Mouse (Mus musculus): Measurements from ENCODE around the gene Nudt3.
"Not testable (repeated sequence)": the region's sequence is repeated elsewhere in the genome, so short reads cannot be mapped to it uniquely, and the experiment has no call there.

Gene Nudt3

GRCm38 (mm10) chr17:27635575-27635903, 12.2 kb upstream of the Nudt3 start:
- DNase-seq (ENCODE audit: low spot score in 2 of 2) = not testable (repeated sequence)

GRCm38 (mm10) chr17:27634871-27635574, 11.7 kb upstream of the Nudt3 start, which contains the start of gene RPS10-NUDT3:
TSS of gene RPS10-NUDT3 (minus strand) at chr17:27635222.
- DNase-seq (ENCODE audit: low spot score in 2 of 2) = peak; percentile 81 to 86

DNA sequence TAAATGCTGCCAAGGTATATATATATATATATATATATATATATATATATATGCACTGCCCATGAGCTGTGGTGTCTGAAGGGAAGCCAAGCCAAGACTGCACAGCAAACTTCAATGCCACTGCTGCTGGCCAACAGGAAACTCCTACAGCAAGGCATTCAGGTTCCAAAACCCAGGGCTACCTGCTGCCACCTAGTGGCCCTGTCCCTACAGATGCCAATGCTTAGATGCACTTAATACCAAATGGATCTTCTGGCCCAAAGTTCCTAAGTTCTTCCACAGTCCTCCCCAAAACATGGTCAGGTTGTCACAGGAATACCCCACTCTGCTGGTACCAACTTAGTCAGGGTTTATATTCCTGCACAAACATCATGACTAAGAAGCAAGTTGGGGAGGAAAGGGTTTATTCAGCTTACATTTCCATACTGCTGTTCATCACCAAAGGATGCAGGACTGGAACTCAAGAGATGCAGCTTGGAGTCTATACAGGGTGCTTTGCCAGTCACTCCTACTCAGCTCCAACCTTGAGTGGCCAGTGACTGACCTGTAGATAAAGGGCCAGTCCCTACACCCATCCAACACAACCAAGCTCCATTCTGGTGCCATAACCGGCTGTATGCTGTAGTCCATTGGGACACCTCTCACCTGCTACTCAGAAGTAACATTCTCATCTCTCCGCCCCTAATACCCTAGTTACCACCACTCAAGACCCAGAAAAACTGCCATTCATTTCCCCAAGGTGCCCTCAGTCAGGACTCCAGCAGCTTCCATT, 6.1 kb upstream of the Nudt3 start:
- DNase-seq (ENCODE audit: low spot score in 2 of 2) = peak; percentile 61 to 82

DNA sequence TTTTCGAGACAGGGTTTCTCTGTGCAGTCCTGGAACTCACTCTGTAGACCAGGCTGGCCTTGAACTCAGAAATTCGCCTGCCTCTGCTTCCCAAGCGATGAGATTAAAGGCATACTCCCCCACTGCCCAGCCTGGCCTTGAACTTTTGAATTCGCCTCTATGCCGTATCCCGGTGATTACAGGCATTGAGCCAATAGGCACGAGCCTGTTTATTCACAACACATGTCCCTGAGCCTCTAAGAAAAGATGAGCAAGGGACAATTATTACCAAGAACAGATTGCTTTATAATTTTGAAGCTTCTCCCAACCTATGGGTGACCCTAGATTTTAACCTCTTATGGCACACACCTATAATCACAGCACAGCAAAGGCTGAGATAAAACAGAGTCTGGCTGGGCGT, 5.1 kb upstream of the Nudt3 start:
- no peak for DNase-seq (ENCODE audit: low spot score in 2 of 2)

GRCm38 (mm10) chr17:27627451-27627850, 4.2 kb upstream of the Nudt3 start:
- no peak for DNase-seq (ENCODE audit: low spot score in 2 of 2)

- DNase-seq (ENCODE audit: low spot score in 2 of 2) = no peak
These were observed 3.4 kb upstream of the Nudt3 start for GRCm38 (mm10) chr17:27626681-27627080.

DNA sequence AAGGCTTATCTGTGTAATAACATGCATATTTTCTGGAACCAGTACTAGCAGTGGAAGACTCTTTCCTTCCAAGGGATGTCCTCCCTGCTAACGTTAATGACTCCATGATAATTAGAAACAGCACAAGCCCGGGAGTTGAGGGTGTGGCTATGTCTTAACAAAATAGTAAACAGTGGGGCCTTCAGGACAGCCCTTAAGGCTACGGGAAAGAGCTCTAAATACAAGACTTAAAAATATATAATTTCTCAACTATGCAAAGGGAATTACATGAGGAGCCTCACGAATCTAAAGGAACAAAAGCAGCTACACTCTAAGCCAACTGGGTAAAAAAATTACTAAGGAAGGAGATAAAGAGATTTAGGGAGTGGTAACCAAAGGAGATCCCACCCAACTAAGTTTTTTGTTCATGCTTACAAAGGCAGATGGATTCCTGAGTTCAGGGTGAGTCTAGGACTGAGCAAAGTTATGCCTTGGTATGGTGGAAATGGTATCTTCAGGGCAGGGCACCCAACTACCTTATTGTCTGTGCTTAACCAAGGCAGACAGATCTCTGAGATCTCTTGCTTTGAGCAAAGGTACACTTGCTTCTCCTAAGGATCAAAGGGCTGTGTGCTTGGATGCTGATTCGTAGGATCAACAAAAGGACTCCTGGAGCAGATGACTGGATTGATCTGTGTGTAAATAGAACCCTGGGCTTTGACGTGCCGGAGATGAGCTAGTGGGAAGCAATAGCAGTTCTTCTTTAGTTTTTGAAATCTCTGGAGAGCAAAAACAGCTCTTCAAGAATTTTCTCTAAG, 2.4 kb upstream of the Nudt3 start:
- DNase-seq (ENCODE audit: low spot score in 2 of 2) = no peak

DNA sequence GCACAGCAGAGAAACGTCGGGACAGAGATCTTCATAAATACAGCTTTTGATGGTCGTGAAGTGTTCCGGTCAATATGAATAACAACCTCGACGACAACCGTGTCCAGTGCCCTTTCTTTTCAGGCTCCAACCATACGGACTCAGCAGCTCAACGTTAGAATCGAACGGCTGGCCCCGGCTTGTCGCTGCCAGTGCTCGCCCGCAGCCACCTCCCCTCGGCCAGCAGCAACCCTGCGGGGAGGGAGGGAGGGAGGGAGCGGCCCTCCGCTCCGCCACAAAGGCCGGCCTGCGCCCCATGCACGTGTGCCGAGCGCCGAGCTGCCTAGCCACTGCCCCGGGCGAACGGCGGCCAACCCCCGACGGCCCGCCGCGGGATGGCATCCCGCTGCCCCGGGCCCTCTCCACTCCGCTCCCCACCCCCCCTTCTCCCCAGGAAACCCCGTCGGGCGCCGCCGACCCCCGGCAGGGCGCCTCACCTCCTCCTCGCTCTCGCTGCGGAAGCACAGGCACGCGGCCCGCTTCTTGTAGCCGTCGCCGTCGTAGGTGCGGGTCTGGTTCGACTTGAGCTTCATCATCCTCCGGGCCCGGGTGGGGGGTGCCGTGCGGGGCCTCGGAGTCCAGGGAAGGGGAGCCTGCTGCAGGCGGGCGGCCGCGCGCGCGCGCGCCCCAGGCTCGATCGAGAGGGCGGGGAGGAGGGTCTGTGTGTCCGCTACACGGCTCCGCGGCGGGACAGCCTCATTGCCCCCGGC, 510 bp downstream of the Nudt3 start:
- DNase-seq (ENCODE audit: low spot score in 2 of 2) = peak; percentile 24 to 25

- DNase-seq (ENCODE audit: low spot score in 2 of 2) = no peak
These were observed 1.4 kb downstream of the Nudt3 start for GRCm38 (mm10) chr17:27621705-27622531.

DNA sequence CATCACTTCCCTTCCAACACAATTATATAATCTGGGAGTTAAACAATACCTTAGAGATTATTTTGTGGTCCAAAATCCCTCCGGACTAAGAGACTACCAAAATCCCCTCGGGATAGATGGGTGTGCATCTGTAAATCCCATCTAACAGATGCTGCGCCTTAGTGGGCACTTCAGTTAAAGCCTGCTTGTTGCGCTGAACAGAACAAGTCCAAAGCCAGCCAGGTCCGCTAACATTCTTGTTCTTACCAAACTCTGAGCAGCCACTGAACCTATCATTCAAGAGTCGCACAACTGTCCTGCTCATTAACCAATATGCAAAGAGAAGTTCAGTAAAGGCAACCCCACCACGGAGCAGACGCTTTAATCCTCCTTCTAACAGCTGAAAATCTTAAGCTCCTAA, 2.1 kb downstream of the Nudt3 start:
- no peak for DNase-seq (ENCODE audit: low spot score in 2 of 2)

GRCm38 (mm10) chr17:27615388-27615787, 7.9 kb downstream of the Nudt3 start:
- DNase-seq (ENCODE audit: low spot score in 2 of 2) = no peak

DNA sequence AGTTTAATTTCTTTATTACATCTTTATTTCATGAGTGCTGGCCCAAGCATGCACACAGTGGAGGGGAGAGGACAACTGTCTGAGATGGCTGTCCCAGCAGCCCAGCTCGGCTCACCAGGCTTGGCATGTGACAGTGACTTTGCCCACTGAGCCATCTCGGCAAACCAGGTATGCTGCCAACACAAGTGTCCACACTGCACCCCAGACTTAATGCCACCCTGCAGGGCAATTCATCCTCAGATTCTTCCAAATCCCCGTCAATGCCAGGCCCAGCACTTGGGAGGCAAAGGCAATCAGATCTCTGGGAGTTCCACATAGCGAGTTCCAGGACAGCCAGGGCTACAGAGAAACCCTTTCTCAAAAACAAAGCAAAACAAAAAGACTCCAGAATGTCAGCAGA, 10.3 kb downstream of the Nudt3 start:
- no peak for DNase-seq (ENCODE audit: low spot score in 2 of 2)

- no peak for DNase-seq (ENCODE audit: low spot score in 2 of 2)
These were observed 11.3 kb downstream of the Nudt3 start for GRCm38 (mm10) chr17:27611994-27612393.

GRCm38 (mm10) chr17:27611519-27611884, 11.8 kb downstream of the Nudt3 start:
- no peak for DNase-seq (ENCODE audit: low spot score in 2 of 2)

DNA sequence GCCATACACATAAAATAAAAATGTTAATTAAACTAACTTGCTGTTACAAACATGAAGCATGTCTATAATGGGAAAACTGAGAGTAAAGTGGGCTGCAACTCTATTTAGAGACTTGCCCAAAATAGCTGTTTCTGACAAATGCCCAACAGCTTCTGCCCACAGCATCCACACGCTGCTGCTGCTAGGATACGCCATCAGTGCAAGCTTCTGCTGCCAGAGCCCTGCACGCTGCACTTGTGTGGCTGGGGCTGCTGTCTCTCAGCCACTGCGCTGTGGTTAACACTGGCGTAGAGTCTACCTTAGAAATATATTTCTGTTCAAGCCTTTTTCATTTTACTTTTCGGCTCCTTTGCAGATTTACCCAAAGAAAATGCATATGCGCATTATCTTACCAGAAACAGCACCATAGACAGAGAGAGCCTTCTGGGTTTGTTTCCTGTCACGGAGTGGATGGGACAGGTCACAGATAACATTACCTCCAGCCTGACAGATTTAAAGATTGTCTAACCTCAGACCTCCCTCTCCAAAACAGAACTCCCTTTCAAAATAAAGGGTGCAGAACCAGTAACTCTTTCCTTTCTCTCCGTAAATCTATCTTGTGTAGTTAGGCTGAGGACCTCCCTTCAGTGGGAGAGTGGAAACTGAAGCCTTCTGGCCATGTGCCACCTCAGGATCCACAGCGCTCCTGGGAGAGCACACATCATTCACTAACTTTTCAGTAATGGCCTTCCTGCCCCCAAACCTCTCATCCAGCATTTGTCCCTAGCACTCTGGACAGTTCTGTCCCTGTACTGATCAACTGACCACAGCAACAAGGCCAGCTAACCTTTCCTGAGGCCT, 12.4 kb downstream of the Nudt3 start:
- DNase-seq (ENCODE audit: low spot score in 2 of 2) = no peak

DNA sequence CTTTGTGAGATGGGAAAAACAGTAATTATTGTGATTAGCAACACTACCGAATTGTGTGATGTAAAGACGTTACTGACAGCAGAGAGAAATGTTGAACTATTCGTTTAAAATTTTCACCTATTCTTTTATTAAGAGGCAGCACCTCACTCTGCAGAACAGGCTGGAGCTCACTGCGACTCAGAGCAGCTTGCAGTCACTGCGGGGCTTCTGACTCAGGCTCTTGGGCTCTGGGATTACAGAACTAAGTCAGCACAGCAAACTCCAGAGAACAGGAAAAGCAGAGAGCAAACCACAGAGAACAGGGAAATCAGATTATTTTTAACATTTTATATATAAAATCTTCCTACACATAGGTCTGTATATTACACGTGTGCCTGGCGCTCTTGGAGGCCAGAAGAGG, 13.7 kb downstream of the Nudt3 start:
- DNase-seq (ENCODE audit: low spot score in 2 of 2) = no peak

DNA sequence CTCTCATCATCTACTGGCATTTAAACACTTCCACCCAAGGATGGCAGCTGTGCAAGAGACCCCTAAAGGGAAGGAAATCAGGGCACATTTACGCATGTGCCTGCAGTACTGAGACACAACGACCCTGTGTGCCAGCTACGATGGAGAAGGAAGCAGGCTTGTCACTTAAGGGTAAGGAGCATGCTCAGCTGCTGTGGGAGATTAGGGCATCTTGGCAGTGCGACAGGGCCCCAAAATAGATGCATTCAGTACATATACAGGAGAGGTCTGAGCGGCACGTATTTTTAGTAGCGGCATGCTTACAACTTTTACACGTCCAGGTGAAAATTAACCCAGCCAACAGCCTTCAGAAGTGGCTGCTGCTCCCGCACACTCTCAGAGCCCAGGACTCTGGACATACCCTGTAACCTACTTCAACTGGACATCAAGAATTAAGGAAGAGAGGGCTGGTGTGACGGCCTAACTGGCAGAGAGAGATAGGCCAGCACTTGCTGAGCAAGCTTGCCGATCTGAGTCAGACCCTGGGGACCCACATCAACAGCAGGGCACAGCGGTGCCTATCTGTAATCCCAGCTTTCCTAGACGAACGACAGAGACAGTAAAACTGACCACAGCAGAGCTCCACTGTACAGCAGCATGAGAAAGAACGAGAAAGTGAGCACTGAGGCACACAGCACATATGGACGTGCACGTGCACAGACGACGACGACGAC, 19.6 kb downstream of the Nudt3 start:
- no peak for DNase-seq (ENCODE audit: low spot score in 2 of 2)

GRCm38 (mm10) chr17:27603036-27603435, 20.3 kb downstream of the Nudt3 start:
- DNase-seq (ENCODE audit: low spot score in 2 of 2) = no peak

DNA sequence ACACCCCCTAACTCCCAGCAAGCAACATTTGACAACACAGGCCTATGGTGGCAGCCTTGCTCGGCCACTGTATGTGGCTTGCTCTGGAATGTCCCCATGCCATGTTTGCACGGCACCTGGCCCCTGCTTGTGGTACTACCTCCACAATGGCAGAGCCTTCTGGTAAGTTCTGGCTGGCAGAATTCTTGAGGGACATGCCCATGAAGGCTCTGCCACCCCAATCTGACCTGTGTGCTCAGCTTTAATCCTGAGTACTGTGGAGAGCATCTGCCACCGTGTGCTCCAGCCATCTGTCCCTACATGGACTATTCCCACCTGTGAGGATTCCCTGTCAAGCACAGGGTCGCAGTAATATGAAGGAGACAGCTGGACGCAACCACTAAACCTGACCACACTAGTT, 22.4 kb downstream of the Nudt3 start:
- DNase-seq (ENCODE audit: low spot score in 2 of 2) = no peak

Data from urinary bladder, postnatal 36 days (tissue).